Mouse (Mus musculus) liver, embryonic 13.5 days (tissue): ENCODE data around the gene Mptx2. TPM values are rescaled to one million over a fixed set of nuclear protein-coding genes. Genes with fewer than 3 reads are reported as not detected.
"Not testable (repeated sequence)": the region's sequence is repeated elsewhere in the genome, so short reads cannot be mapped to it uniquely, and the experiment has no call there.

Experiments used
- ATAC-seq: fragments of 200-750 bp; cut with Nextera tagmentation; 2 replicates; pipeline ENCODE4 v1.8.0; 2017; ENCODE audit warnings: low read depth, mild to moderate bottlenecking, moderate number of reproducible peaks, moderate library complexity
- DNase-seq: peaks from one replicate; pipeline ENCODE4 v3.0.0; 2022
- H3K27ac ChIP-seq: fragments of 300-500 bp; sonication (generic); 2 replicates; pipeline ENCODE4 v1.5.1; 2015; ENCODE audit warnings: moderate library complexity, mild to moderate bottlenecking, inconsistent platforms
- H3K27me3 ChIP-seq: fragments of 300-500 bp; sonication (generic); 2 replicates; pipeline ENCODE4 v1.6.1; 2015; ENCODE audit warnings: mild to moderate bottlenecking, inconsistent platforms
- H3K36me3 ChIP-seq: fragments of 300-500 bp; sonication (generic); 2 replicates; pipeline ENCODE4 v1.6.1; 2015; ENCODE audit warnings: mild to moderate bottlenecking, inconsistent platforms
- H3K4me1 ChIP-seq: fragments of 300-500 bp; sonication (generic); replicated peaks from 2 replicates; pipeline ENCODE4 v1.6.1; 2015; ENCODE audit warnings: inconsistent platforms
- H3K4me2 ChIP-seq: fragments of 300-500 bp; sonication (generic); 2 replicates; pipeline ENCODE4 v1.6.1; 2015; ENCODE audit warnings: inconsistent platforms, mild to moderate bottlenecking, moderate library complexity
- H3K4me3 ChIP-seq: fragments of 300-500 bp; sonication (generic); replicated peaks from 2 replicates; pipeline ENCODE4 v1.5.1; 2015; ENCODE audit warnings: mild to moderate bottlenecking, inconsistent platforms
- H3K9ac ChIP-seq: fragments of 300-500 bp; sonication (generic); 2 replicates; pipeline ENCODE4 v1.6.1; 2015; ENCODE audit warnings: mild to moderate bottlenecking, inconsistent platforms
- H3K9me3 ChIP-seq: fragments of 300-500 bp; sonication (generic); replicated peaks from 2 replicates; pipeline ENCODE4 v1.6.1; 2016; ENCODE audit warnings: inconsistent platforms
- WGBS: fragments of 180-500 bp; shearing (Covaris S2); methylation state at CpG from one replicate; pipeline ENCODE4 v1.1.7; 2015; ENCODE audit not compliant: insufficient replicate concordance; 5-methylcytosine and 5-hydroxymethylcytosine counted together
- polyA plus RNA-seq: library from polyadenylated mRNA; unstranded; fragments of >200 nt; fragmentation: Nextera tagmentation; extraction: Ambion mirVana; gene quantifications from 2 replicates; pipeline ENCODE4 v1.2.1, GENCODE M21; 2015

The Mptx2 gene
- not detected in 2 replicates for polyA plus RNA-seq

GRCm38 (mm10) chr1:173277677-173278076 is at the start of gene Mptx2:
Gene Mptx2, minus strand, starts transcription at chr1:173277777.
- ATAC-seq (no peak), DNase-seq (no peak)
- Histone ChIP-seq H3K36me3 (no peaks in the 10 kb centered on the region), H3K9ac (no peak within 1 kb of the TSS), H3K27ac (no peak within 1 kb of the TSS), H3K9me3 (no peaks in the 10 kb centered on the region), H3K4me2 (no peak within 1 kb of the TSS), H3K27me3 (no peaks in the 10 kb centered on the region), H3K4me1 (no peaks in the 10 kb centered on the region), H3K4me3 (no peak within 1 kb of the TSS)
- 54% methylated on average over 3 of the region's 3 CpGs for WGBS

GRCm38 (mm10) chr1:173326552-173326951 is 49.0 kb upstream of the Mptx2 start:
- H3K4me1 ChIP-seq: peaks cover 69% of the 10 kb centered on the region
- ATAC-seq (no peak), DNase-seq (no peak)
- 59% methylated on average over 1 of the region's 1 CpGs for WGBS
- no peak overlapping the region for H3K9ac ChIP-seq
- no peaks in the 10 kb centered on the region for H3K27me3 ChIP-seq
- H3K27ac ChIP-seq: peak overlapping the region; percentile 9
- no peaks in the 10 kb centered on the region for H3K9me3 ChIP-seq
- H3K4me3 ChIP-seq: no peak overlapping the region
- H3K36me3 ChIP-seq: no peaks in the 10 kb centered on the region
- H3K4me2 ChIP-seq: 0 out of 2 replicates have a peak overlapping the region, but pooled peaks have one; percentile 29

GRCm38 (mm10) chr1:173325395-173325794 is 47.8 kb upstream of the Mptx2 start:
- H3K27ac ChIP-seq: peak overlapping the region; percentile 69
- no peak overlapping the region for H3K4me3 ChIP-seq
- no peaks in the 10 kb centered on the region for H3K9me3 ChIP-seq
- 91% methylated on average over 1 of the region's 1 CpGs for WGBS
- no peaks in the 10 kb centered on the region for H3K36me3 ChIP-seq
- ATAC-seq: peak; percentile 52
- peaks cover 59% of the 10 kb centered on the region for H3K4me1 ChIP-seq
- H3K9ac ChIP-seq: peak overlapping the region; percentile 42; the same call in 1 of the 2 replicates
- peak; percentile 41 for DNase-seq
- H3K27me3 ChIP-seq: no peaks in the 10 kb centered on the region
- peak overlapping the region; percentile 38; the same call in 1 of the 2 replicates for H3K4me2 ChIP-seq

GRCm38 (mm10) chr1:173324961-173325360 is 47.4 kb upstream of the Mptx2 start:
- H3K27ac ChIP-seq: peak overlapping the region; percentile 69
- H3K4me2 ChIP-seq: no peak overlapping the region
- peaks cover 55% of the 10 kb centered on the region for H3K4me1 ChIP-seq
- no peaks in the 10 kb centered on the region for H3K27me3 ChIP-seq
- H3K9me3 ChIP-seq: no peaks in the 10 kb centered on the region
- no peak overlapping the region for H3K9ac ChIP-seq
- H3K4me3 ChIP-seq: no peak overlapping the region
- ATAC-seq: no peak
- H3K36me3 ChIP-seq: no peaks in the 10 kb centered on the region
- DNase-seq: no peak
- 54% methylated on average over 4 of the region's 4 CpGs for WGBS

- no peak overlapping the region for H3K4me3 ChIP-seq
- no peaks in the 10 kb centered on the region for H3K27me3 ChIP-seq
- no peak overlapping the region for H3K9ac ChIP-seq
- H3K4me2 ChIP-seq: no peak overlapping the region
- WGBS: 18% methylated on average over 5 of the region's 5 CpGs
- H3K27ac ChIP-seq: peak overlapping the region; percentile 10; the same call in 1 of the 2 replicates
- peaks cover 46% of the 10 kb centered on the region for H3K4me1 ChIP-seq
- DNase-seq (no peak), ATAC-seq (no peak)
- H3K9me3 ChIP-seq: no peaks in the 10 kb centered on the region
- no peaks in the 10 kb centered on the region for H3K36me3 ChIP-seq
Observed at GRCm38 (mm10) chr1:173323839-173324585, 46.4 kb upstream of the Mptx2 start.

DNA sequence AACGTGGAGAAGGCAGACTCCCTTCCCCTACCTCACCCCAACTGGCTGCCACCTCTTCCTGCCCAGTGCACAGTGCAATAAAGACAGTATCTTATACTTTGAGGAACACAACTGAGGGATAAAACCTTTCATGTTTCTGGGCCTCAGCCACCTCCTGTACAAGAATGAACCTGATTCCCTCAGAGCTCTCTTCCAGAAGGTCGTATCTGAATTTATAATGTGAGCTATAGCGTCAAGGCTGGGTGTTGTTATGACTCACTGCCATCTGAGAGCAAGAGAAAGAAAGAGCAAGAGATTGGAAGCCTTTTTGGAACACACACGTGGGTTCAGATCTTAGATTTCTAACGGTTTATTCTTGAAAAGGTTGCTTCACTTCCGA is 44.7 kb upstream of the Mptx2 start:
- H3K27ac ChIP-seq: no peak overlapping the region
- no peak overlapping the region for H3K4me2 ChIP-seq
- DNase-seq (no peak), ATAC-seq (no peak)
- H3K4me3 ChIP-seq: no peak overlapping the region
- H3K27me3 ChIP-seq: no peaks in the 10 kb centered on the region
- no peak overlapping the region for H3K9ac ChIP-seq
- 59% methylated on average over 6 of the region's 6 CpGs for WGBS
- no peaks in the 10 kb centered on the region for H3K36me3 ChIP-seq
- H3K9me3 ChIP-seq: no peaks in the 10 kb centered on the region
- peaks cover 35% of the 10 kb centered on the region for H3K4me1 ChIP-seq

GRCm38 (mm10) chr1:173321593-173322248 is 44.1 kb upstream of the Mptx2 start:
- Histone ChIP-seq H3K27me3 (no peaks in the 10 kb centered on the region), H3K4me1 (peaks cover 30% of the 10 kb centered on the region), H3K9me3 (no peaks in the 10 kb centered on the region), H3K9ac (no peak overlapping the region), H3K4me2 (no peak overlapping the region), H3K36me3 (no peaks in the 10 kb centered on the region), H3K27ac (no peak overlapping the region), H3K4me3 (no peak overlapping the region)
- 71% methylated on average over 8 of the region's 8 CpGs for WGBS
- DNase-seq (no peak), ATAC-seq (no peak)

GRCm38 (mm10) chr1:173317925-173318477 is 40.4 kb upstream of the Mptx2 start:
- no peak overlapping the region for H3K9ac ChIP-seq
- no peak for ATAC-seq
- 52% methylated on average over 2 of the region's 2 CpGs for WGBS

GRCm38 (mm10) chr1:173315725-173316124 is 38.1 kb upstream of the Mptx2 start:
- Histone ChIP-seq H3K4me2 (no peak overlapping the region), H3K27ac (no peak overlapping the region), H3K4me1 (0 out of 2 replicates have a peak, but pooled peaks cover 6% of the 10 kb centered on the region), H3K9me3 (no peaks in the 10 kb centered on the region), H3K4me3 (no peak overlapping the region), H3K27me3 (no peaks in the 10 kb centered on the region), H3K36me3 (no peaks in the 10 kb centered on the region), H3K9ac (no peak overlapping the region)
- ATAC-seq (no peak), DNase-seq (no peak)
- 66% methylated on average over 3 of the region's 3 CpGs for WGBS

More at GRCm38 (mm10) chr1:173317925-173318477, 40.4 kb upstream of the Mptx2 start:
- Histone ChIP-seq H3K4me2 (no peak overlapping the region), H3K4me1 (0 out of 2 replicates have a peak, but pooled peaks cover 6% of the 10 kb centered on the region), H3K27ac (no peak overlapping the region), H3K9me3 (no peaks in the 10 kb centered on the region), H3K36me3 (no peaks in the 10 kb centered on the region), H3K4me3 (no peak overlapping the region), H3K27me3 (no peaks in the 10 kb centered on the region)
- DNase-seq: no peak

GRCm38 (mm10) chr1:173313535-173314050 is 36.0 kb upstream of the Mptx2 start:
- not testable (repeated sequence) for DNase-seq
- WGBS: 51% methylated on average over 7 of the region's 7 CpGs

DNA sequence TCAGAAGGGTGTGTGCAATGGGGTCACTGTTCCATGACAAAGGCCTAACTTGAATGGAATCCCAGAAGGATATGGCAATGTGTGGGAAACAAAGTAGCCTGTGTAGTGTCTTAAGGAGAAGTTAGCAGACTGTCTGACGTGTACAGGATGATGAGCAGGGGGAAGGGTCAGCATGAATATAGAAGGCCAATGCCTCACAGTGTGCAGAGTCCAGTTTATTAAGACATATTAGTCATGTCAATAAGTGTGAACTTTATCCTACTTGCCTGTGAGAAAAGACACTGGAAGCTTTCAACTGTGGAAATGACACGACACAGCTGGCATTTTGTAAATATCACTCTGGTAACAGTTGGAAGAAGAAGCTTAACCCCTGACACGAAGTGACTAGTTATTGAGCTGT is 25.2 kb upstream of the Mptx2 start:
- not testable (repeated sequence) for H3K27me3 ChIP-seq, H3K4me3 ChIP-seq, H3K27ac ChIP-seq, H3K9ac ChIP-seq, H3K4me1 ChIP-seq, ATAC-seq, H3K36me3 ChIP-seq, H3K4me2 ChIP-seq, DNase-seq, H3K9me3 ChIP-seq
- WGBS: 40% methylated on average over 3 of the region's 3 CpGs

More at GRCm38 (mm10) chr1:173313535-173314050, 36.0 kb upstream of the Mptx2 start:
- H3K4me1 ChIP-seq, H3K4me3 ChIP-seq, H3K9ac ChIP-seq, H3K4me2 ChIP-seq, H3K36me3 ChIP-seq, H3K27ac ChIP-seq, ATAC-seq, H3K27me3 ChIP-seq, H3K9me3 ChIP-seq: not testable (repeated sequence)
